Mouse (Mus musculus) bone marrow macrophage, adult 2 months (primary cell): ENCODE results near the gene Ccdc154.

Experiments
- CTCF ChIP-seq: IDR thresholded peaks from 2 replicates; pipeline ENCODE4 v1.5.1; 2012; ENCODE audit warnings: low read depth, mild to moderate bottlenecking, low read length, moderate library complexity
- POLR2A ChIP-seq: IDR thresholded peaks from 2 replicates; pipeline ENCODE4 v1.6.1; 2012; ENCODE audit warnings: mild to moderate bottlenecking, low read depth, low read length, borderline replicate concordance

GRCm38 (mm10) chr17:25187784-25188149, 25.5 kb downstream of the Ccdc154 start:
- TF ChIP-seq CTCF (no peak), POLR2A (no peak; the same call in 1 of the 2 replicates)
